Mouse (Mus musculus): ENCODE measurements at regions not wholly inside any gene's neighbourhood (a gene's known extent, or its start where the extent isn't known, plus 50 kb on each side); places are given as distances from the start of the nearest gene placed in this dataset.

DNA sequence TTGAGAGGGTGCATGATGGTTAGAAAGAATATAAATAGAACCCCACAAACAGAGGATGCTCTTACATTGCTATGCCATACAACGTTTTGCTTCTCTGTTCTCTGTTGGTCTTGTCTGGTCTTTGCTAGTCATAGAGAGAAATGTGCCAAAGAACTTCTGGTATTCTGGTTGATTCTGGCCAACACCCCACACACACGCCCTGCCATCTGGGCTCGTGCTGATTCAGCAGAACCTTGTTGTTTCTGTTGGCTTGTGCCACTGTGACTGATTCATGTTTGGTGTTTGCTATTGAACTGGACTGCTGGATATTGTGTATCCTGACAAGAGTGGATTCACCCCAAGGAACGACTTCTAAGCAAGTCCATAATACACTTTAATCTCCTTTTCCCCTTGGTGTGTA, 126.0 kb upstream of the Rasa1 start:
- TF ChIP-seq CTCF (IDR thresholded peaks at IDR 0.05; ENCODE audit: borderline replicate concordance, insufficient read depth, low read depth, low read length), result no peak
- TF ChIP-seq POLR2A (IDR thresholded peaks at IDR 0.05; ENCODE audit: borderline replicate concordance, insufficient read depth, low read length), result no peak

All from cerebellum, adult 2 months (tissue).